Mouse (Mus musculus) intestine, embryonic 14.5 days (tissue): ENCODE measurements at regions not wholly inside any gene's neighbourhood (a gene's known extent, or its start where the extent isn't known, plus 50 kb on each side); places are given as distances from the start of the nearest gene placed in this dataset.

Experiments used
- ATAC-seq: fragments of 200-750 bp; cut with Nextera tagmentation; replicated peaks from 2 replicates; pipeline ENCODE4 v1.8.0; 2017; ENCODE audit warnings: low read depth, moderate number of reproducible peaks, moderate TSS enrichment, moderate library complexity; ENCODE audit not compliant: low FRiP score, low TSS enrichment
- DNase-seq: peaks from one replicate; pipeline ENCODE4 v3.0.0-alpha.2; 2018; ENCODE audit warnings: low spot score
- H3K27ac ChIP-seq: fragments of 300-500 bp; sonication (generic); 2 replicates; pipeline ENCODE4 v1.5.1; 2014; ENCODE audit warnings: low read depth, mild to moderate bottlenecking, control low read depth
- H3K27me3 ChIP-seq: fragments of 300-500 bp; sonication (generic); replicated peaks from 2 replicates; pipeline ENCODE4 v1.6.1; 2014; ENCODE audit warnings: low read length, control low read depth; ENCODE audit not compliant: control insufficient read depth, insufficient read depth
- H3K36me3 ChIP-seq: fragments of 300-500 bp; sonication (generic); 2 replicates; pipeline ENCODE4 v1.6.1; 2014; ENCODE audit warnings: low read length, control low read depth; ENCODE audit not compliant: control insufficient read depth, insufficient read depth
- H3K4me1 ChIP-seq: fragments of 300-500 bp; sonication (generic); replicated peaks from 2 replicates; pipeline ENCODE4 v1.6.1; 2014; ENCODE audit warnings: low read length, control low read depth, mixed read lengths; ENCODE audit not compliant: control insufficient read depth, insufficient read depth
- H3K4me2 ChIP-seq: fragments of 300-500 bp; sonication (generic); 2 replicates; pipeline ENCODE4 v1.6.1; 2014; ENCODE audit warnings: low read length
- H3K4me3 ChIP-seq: fragments of 300-500 bp; sonication (generic); 2 replicates; pipeline ENCODE4 v1.5.1; 2014; ENCODE audit warnings: low read depth, low read length, control low read depth, mixed read lengths
- H3K9ac ChIP-seq: fragments of 300-500 bp; sonication (generic); 2 replicates; pipeline ENCODE4 v1.6.1; 2014; ENCODE audit warnings: mild to moderate bottlenecking, low read length
- H3K9me3 ChIP-seq: fragments of 300-500 bp; sonication (generic); 2 replicates; pipeline ENCODE4 v1.6.1; 2016; ENCODE audit warnings: low read length, control low read depth; ENCODE audit not compliant: control insufficient read depth
- WGBS: fragments of 180-500 bp; shearing (Covaris S2); extraction: QIAGEN DNeasy Blood & Tissue Kit; methylation state at CpG from one replicate; pipeline ENCODE4 v1.1.7; 2014; 5-methylcytosine and 5-hydroxymethylcytosine counted together

DNA sequence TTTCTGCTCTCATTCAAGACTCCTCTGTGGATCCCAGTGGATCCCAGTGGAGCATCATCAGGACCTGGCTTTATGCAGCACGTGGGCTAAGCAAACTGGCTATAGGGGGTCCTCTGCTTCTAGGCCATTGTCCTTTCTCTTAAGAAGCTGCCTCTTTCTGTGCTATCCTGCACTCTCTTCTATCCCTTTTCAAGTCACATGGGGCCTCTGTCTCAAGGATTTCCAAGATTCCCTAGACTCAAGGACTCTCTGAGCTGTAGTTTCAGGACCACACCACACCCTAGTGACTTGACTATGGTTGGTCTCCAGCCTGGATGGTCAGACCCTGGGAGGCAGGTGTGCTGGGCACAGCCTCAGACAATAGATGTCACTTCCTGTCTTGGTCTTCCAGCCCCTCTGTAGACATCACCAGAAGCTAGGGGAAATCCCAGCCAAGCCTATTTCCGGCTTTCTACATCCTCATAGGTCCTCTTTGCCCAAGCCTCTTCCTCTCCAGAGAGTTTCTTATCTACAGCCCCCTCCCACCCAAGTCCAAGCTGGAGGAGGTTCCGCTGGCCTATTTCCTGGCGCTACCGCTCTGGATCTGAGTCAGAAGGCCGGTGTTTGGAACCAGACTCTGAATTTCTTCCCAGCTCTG is 78.6 kb upstream of the Mef2a start:
- no peak overlapping the region for H3K27ac ChIP-seq
- no peaks in the 10 kb centered on the region for H3K9me3 ChIP-seq
- DNase-seq (no peak), ATAC-seq (no peak)
- H3K27me3 ChIP-seq = no peaks in the 10 kb centered on the region
- no peaks in the 10 kb centered on the region for H3K36me3 ChIP-seq
- H3K4me2 ChIP-seq = no peak overlapping the region
- no peak overlapping the region for H3K9ac ChIP-seq
- H3K4me3 ChIP-seq = no peak overlapping the region
- 69% methylated on average over 6 of the region's 6 CpGs for whole genome bisulfite sequencing
- H3K4me1 ChIP-seq = no peaks in the 10 kb centered on the region; the same call in 1 of the 2 replicates

DNA sequence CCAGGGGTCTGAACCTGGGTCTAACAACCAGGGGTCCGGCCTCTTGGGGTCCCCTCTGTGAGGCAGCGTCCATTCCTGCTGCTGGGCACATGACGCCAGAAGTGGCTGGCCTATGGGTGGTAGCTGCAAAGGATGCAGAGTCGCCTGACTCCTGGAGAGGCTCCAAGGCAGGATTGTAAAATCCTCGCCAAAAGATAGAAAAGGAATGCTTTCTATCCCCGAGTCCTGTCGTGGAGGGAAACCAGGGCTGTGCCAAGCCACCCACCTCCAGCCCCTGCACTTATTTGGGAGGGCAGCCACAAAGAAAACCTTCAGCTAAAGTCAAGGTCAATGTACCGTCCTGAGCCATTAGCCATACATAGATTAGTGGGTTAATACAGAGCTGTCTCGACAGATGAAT is 73.9 kb upstream of the Mef2a start:
- no peaks in the 10 kb centered on the region for H3K9me3 ChIP-seq
- H3K4me1 ChIP-seq = peaks cover 20% of the 10 kb centered on the region
- H3K27me3 ChIP-seq = no peaks in the 10 kb centered on the region
- DNase-seq (no peak), ATAC-seq (no peak)
- H3K4me3 ChIP-seq = no peak overlapping the region
- no peak overlapping the region for H3K27ac ChIP-seq
- no peaks in the 10 kb centered on the region for H3K36me3 ChIP-seq
- 59% methylated on average over 9 of the region's 9 CpGs for WGBS
- H3K9ac ChIP-seq = no peak overlapping the region
- H3K4me2 ChIP-seq = no peak overlapping the region

DNA sequence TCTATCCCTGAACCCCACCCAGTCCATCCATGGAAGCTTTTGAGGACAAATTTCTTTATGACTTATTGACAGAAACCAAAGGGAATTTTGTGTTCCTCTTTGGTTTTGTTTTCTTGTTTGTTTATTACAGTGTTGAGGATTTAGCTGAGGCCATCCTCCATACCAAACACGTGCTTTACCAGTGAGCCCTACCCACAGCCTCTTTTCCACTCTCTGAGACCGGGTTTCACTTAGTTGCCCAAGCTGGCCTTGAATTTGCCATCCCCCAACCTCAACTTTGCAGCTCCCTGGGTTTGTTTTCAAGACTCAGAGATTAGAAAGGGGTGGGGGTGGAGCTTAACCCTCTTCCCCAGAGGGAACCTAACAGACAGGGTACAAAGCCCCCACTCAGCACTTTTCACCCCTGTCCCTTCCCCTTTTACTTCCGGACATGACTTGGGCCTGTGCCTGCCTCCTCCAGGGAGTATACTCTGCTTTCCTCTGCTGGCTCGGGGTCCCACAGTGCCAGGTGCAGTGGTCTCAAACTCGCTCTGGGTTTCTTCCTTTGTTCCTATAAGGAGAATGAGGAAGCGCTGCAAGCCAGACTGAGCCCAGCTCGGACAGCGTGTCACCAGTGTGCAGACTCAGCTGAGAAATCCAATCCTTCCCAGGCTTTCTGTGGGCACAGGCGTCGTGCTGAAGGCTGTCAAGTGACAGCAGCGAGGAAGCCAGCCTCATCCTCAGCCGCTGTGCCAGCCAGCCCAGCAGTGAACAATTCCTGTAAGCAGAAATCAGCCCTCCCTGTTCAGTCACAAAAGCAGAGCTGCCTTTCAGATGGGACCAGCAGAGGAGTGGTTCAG is 72.8 kb upstream of the Mef2a start:
- no peak overlapping the region for H3K9ac ChIP-seq
- 39% methylated on average over 12 of the region's 12 CpGs for WGBS
- H3K4me3 ChIP-seq = no peak overlapping the region
- no peaks in the 10 kb centered on the region for H3K9me3 ChIP-seq
- peaks cover 20% of the 10 kb centered on the region for H3K4me1 ChIP-seq
- H3K4me2 ChIP-seq = no peak overlapping the region
- no peaks in the 10 kb centered on the region for H3K27me3 ChIP-seq
- no peak overlapping the region for H3K27ac ChIP-seq
- DNase-seq = no peak
- no peaks in the 10 kb centered on the region for H3K36me3 ChIP-seq
- ATAC-seq = no peak

DNA sequence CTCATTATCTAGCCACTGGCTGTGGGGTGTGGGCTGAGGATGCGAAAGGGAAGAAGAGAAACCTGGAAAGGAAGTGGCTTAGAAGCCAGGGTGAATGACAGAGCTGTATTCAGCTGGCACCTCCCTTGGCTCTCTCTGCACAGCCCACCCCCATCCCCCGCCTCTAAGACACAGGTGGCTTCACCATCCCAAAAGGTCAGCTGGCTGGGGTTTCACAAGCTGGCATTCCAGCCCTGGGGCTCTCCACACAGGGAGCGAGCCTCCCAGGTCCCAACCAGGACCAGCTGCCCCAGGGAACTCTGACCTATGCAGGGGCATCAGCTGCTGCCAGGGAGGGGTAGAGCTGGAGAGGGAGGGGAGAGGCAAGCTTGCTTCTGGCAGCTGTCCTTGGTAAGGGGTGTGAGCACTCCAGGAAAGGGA is 71.9 kb upstream of the Mef2a start:
- Histone ChIP-seq H3K27ac (no peak overlapping the region), H3K9me3 (no peaks in the 10 kb centered on the region), H3K4me3 (no peak overlapping the region), H3K4me2 (no peak overlapping the region), H3K4me1 (peaks cover 20% of the 10 kb centered on the region), H3K27me3 (no peaks in the 10 kb centered on the region), H3K9ac (no peak overlapping the region), H3K36me3 (no peaks in the 10 kb centered on the region)
- 70% methylated on average over 3 of the region's 3 CpGs for WGBS
- ATAC-seq = no peak
- DNase-seq = no peak

GRCm38 (mm10) chr7:67443666-67444065 is 71.0 kb upstream of the Mef2a start:
- Histone ChIP-seq H3K4me3 (no peak overlapping the region), H3K27me3 (no peaks in the 10 kb centered on the region), H3K27ac (peak overlapping the region; percentile 69; the same call in 1 of the 2 replicates), H3K9me3 (no peaks in the 10 kb centered on the region), H3K36me3 (no peaks in the 10 kb centered on the region), H3K4me1 (peaks cover 20% of the 10 kb centered on the region), H3K4me2 (peak overlapping the region; percentile 36), H3K9ac (no peak overlapping the region)
- ATAC-seq (no peak), DNase-seq (no peak)
- WGBS = 69% methylated on average over 3 of the region's 3 CpGs

DNA sequence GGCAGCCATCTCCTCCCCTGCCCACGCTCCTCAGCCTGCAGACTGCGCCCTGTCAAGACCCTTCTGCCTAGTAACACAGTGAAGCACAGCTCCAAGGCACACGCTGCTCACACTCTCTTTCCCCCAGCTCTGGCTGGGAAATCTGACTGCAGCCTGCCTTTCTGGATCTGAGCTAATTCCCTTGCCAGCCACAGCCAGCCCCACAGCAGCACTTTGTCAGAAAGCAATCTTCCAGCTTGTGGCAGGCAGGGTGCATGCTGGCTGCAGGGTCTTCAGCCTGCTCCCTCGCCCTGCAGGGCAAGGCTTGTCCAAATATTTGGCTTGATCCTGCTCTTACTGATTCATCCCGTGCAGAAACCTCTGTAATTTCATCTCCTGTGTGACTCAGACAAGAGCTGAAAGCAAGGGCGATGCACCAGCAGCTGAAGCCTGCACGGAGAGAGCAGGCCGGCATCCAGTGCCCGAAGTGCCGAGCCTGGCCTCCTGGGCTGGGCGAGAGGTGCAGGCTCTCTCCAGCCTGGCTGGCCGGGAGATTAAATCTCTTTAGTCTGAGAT is 70.4 kb upstream of the Mef2a start:
- peak; percentile 68 for DNase-seq
- Histone ChIP-seq H3K4me2 (peak overlapping the region; percentile 36), H3K4me1 (peaks cover 20% of the 10 kb centered on the region), H3K9me3 (no peaks in the 10 kb centered on the region), H3K27me3 (no peaks in the 10 kb centered on the region), H3K27ac (peak overlapping the region; percentile 69), H3K36me3 (no peaks in the 10 kb centered on the region), H3K9ac (no peak overlapping the region), H3K4me3 (no peak overlapping the region)
- 9% methylated on average over 12 of the region's 12 CpGs for WGBS
- ATAC-seq = peak; percentile 49; the same call in 1 of the 2 replicates

DNA sequence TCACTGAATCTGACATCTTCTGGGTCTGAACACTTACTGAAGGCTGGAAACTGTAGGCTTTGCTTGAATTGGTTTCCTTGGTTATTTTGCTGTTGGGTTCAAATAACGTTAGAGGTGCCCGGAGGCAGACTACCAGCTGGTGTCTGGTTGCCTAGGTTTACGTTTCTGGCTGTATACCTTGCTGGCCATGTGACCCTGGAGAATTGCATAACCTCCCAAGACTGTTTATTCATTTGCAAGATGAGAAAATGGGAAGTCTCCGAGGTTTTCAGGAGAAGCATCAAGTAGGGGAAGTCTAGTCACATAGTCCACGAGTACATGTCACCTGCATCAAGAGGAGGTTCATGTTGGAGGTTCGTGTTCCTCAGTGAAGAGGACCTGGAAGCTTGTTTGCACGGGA is 69.6 kb upstream of the Mef2a start:
- Histone ChIP-seq H3K36me3 (no peaks in the 10 kb centered on the region), H3K4me3 (no peak overlapping the region), H3K27me3 (no peaks in the 10 kb centered on the region), H3K27ac (no peak overlapping the region), H3K4me1 (peaks cover 20% of the 10 kb centered on the region), H3K4me2 (no peak overlapping the region), H3K9me3 (no peaks in the 10 kb centered on the region), H3K9ac (no peak overlapping the region)
- WGBS = 37% methylated on average over 7 of the region's 7 CpGs
- ATAC-seq = no peak
- no peak for DNase-seq

DNA sequence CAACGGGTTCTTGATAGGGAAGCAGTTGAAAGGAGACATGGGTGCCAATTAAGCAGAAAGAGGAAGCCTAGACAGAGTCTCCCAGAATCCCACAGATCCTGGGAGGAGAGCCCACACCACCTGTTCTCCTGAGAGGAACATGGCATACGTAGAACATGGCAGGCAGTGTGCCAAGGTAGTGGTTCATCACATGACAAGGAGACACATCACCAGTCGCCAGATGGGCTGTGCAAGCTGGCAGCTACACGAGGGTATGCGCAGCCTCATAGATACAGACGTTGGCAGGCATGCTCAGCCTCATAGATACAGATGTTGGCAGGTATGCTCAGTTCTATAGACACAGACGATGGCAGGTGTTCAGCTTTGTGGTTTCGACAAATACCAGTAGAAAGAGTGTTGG is 68.1 kb upstream of the Mef2a start:
- Histone ChIP-seq H3K4me2 (no peak overlapping the region), H3K27me3 (no peaks in the 10 kb centered on the region)

More for the DNA sequence above, 68.1 kb upstream of the Mef2a start:
- WGBS = 89% methylated on average over 8 of the region's 8 CpGs
- DNase-seq (no peak), ATAC-seq (no peak)
- Histone ChIP-seq H3K9ac (no peak overlapping the region), H3K4me1 (peaks cover 19% of the 10 kb centered on the region), H3K27ac (no peak overlapping the region), H3K36me3 (no peaks in the 10 kb centered on the region), H3K9me3 (no peaks in the 10 kb centered on the region), H3K4me3 (no peak overlapping the region)
